Mouse (Mus musculus): Measurements from ENCODE around the gene Smco2. TPM values are rescaled to one million over a fixed set of nuclear protein-coding genes. Genes with fewer than 3 reads are reported as not detected.

The Smco2 gene
- polyA plus RNA-seq, 1 experiment from 2014 or later: not detected

DNA sequence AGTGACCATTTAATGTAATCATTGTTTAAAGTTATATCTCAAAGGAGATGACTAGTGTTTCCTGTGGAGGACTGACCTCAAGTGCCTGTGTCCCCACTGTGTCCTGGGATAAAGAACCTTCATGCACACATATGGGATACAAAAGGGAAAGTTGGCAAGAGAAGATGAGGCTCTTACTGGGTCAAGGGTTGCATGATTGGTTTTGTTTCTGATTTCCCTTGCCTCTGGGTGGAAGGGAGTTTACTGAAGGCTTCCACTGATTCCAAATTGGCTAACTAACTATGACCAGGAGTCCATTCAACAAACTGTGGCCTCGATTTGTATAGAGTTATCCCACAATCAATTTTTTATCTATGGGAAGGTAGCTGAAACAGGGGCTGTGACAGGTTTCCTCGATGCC, 53.7 kb downstream of the Smco2 start:
- no peak overlapping the region for H3K27ac ChIP-seq (replicated peaks)
- peaks cover 63% of the 10 kb centered on the region for H3K4me1 ChIP-seq
- no peak overlapping the region for H3K9ac ChIP-seq
- no peaks in the 10 kb centered on the region for H3K27me3 ChIP-seq (replicated peaks)
- WGBS: 72% methylated on average over 2 of the region's 2 CpGs
- no peak overlapping the region for H3K4me3 ChIP-seq
- peaks cover 14% of the 10 kb centered on the region for H3K36me3 ChIP-seq
- no peak for ATAC-seq (ENCODE audit: extremely low read depth, insufficient number of reproducible peaks, low FRiP score, low TSS enrichment)
- H3K4me2 ChIP-seq: no peak overlapping the region
- H3K9me3 ChIP-seq: peaks cover 4% of the 10 kb centered on the region; the same call in 1 of the 2 replicates

GRCm38 (mm10) chr6:146904707-146905106, 54.8 kb downstream of the Smco2 start:
- H3K9me3 ChIP-seq: peaks cover 4% of the 10 kb centered on the region; the same call in 1 of the 2 replicates
- H3K27me3 ChIP-seq (replicated peaks): no peaks in the 10 kb centered on the region
- no peak for ATAC-seq (ENCODE audit: extremely low read depth, insufficient number of reproducible peaks, low FRiP score, low TSS enrichment)
- WGBS: 74% methylated on average over 3 of the region's 3 CpGs
- H3K4me3 ChIP-seq: no peak overlapping the region
- no peak overlapping the region for H3K9ac ChIP-seq
- no peak overlapping the region for H3K27ac ChIP-seq (replicated peaks)
- peaks cover 63% of the 10 kb centered on the region for H3K4me1 ChIP-seq
- no peak overlapping the region for H3K4me2 ChIP-seq
- H3K36me3 ChIP-seq: peaks cover 15% of the 10 kb centered on the region

DNA sequence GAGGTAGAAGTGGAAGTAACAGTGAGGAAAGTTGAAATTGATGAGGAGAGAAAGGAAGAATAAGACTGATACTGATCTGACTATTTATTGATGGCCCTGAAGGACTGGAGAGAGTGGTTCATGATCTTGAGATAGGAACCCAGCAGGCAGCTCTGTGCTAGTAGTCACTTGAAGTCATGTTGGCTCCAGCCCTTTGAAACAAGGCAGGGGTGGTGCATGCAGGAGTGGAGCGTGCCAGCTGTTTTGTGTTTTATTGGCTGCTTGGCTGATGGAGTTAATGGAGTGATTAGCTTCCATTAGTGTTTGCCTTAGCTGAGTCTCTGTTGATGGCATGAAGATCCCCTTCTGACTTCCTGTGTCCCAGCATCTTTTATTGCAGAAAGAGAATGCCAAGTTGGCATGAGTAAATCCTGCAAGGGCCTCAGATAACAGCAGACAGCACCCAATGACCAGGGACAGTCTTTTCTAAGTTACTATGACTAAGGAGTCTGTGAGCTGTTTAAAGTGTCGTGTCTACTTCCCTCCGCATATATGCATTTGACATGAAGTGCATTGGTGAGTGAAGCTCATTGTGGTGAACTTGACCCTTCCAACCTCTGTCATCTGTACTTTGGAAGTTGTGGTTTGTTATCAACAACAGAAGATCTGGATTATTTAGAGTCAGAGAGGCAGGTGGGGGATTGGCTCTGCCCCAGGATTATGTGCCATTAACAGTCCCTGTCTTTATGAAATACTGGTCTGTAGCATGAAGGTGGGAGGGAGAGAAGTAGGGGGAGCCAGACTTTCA, 56.3 kb downstream of the Smco2 start:
- Histone ChIP-seq H3K9me3 (peaks cover 4% of the 10 kb centered on the region; the same call in 1 of the 2 replicates), H3K27ac (replicated peaks) (0 out of 2 replicates have a peak overlapping the region, but pooled peaks have one; percentile 3), H3K4me2 (no peak overlapping the region), H3K36me3 (peaks cover 12% of the 10 kb centered on the region; the same call in 1 of the 2 replicates), H3K9ac (no peak overlapping the region), H3K27me3 (replicated peaks) (no peaks in the 10 kb centered on the region), H3K4me1 (peaks cover 70% of the 10 kb centered on the region), H3K4me3 (no peak overlapping the region)
- WGBS: 74% methylated on average over 3 of the region's 3 CpGs
- no peak for ATAC-seq (ENCODE audit: extremely low read depth, insufficient number of reproducible peaks, low FRiP score, low TSS enrichment)

- Histone ChIP-seq H3K27ac (replicated peaks) (0 out of 2 replicates have a peak overlapping the region, but pooled peaks have one; percentile 10), H3K4me3 (no peak overlapping the region), H3K4me1 (peaks cover 80% of the 10 kb centered on the region), H3K9me3 (no peaks in the 10 kb centered on the region), H3K27me3 (replicated peaks) (no peaks in the 10 kb centered on the region), H3K9ac (no peak overlapping the region), H3K36me3 (0 out of 2 replicates have a peak, but pooled peaks cover 7% of the 10 kb centered on the region), H3K4me2 (no peak overlapping the region)
- 51% methylated on average over 5 of the region's 5 CpGs for WGBS
- ATAC-seq (ENCODE audit: extremely low read depth, insufficient number of reproducible peaks, low FRiP score, low TSS enrichment): no peak
Observed at GRCm38 (mm10) chr6:146907061-146907794, 57.3 kb downstream of the Smco2 start.

DNA sequence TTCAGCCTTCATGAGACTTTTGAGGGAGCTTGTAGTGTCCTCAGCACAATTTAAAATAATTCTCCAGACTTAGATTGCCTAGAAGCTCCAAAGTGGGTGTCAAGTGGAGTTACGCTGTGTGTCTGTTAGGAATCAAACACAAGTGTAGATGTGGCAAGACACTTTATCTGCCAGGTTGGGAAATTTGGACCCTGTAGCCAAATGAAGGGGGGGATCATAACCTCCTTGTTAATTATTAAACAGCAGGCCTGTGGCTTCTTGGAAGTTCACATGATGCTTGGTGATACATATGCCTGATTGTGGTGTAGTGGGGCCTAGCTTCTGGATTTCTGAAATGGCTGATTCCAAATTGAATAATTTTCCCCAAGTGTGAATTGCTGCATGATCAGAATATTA, 57.9 kb downstream of the Smco2 start:
- H3K9ac ChIP-seq: no peak overlapping the region
- no peaks in the 10 kb centered on the region for H3K27me3 ChIP-seq (replicated peaks)
- H3K9me3 ChIP-seq: no peaks in the 10 kb centered on the region
- H3K36me3 ChIP-seq: 0 out of 2 replicates have a peak, but pooled peaks cover 7% of the 10 kb centered on the region
- H3K4me3 ChIP-seq: no peak overlapping the region
- H3K4me2 ChIP-seq: no peak overlapping the region
- H3K4me1 ChIP-seq: peaks cover 86% of the 10 kb centered on the region
- ATAC-seq (ENCODE audit: extremely low read depth, insufficient number of reproducible peaks, low FRiP score, low TSS enrichment): no peak
- 0 out of 2 replicates have a peak overlapping the region, but pooled peaks have one; percentile 10 for H3K27ac ChIP-seq (replicated peaks)
- 72% methylated on average over 1 of the region's 1 CpGs for WGBS

DNA sequence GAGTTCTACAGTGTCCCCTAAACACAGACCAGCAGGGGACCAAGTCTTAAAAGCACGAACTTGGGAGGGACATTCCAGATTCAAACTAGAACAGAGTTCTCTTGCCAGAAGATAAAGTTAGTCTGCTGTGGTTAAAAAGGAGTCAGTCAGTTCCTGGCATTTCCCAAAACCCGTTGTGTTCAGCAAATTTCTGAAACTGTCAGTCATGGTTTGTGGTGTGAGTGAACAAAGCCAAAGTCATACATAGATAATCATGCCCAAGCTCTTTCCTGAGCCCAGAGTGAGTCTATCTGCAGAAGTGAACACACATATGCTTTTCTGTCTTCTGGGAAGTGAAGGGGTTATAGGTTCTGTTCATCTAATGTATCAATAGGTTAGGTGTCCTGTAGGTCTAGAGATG, 58.9 kb downstream of the Smco2 start:
- Histone ChIP-seq H3K36me3 (0 out of 2 replicates have a peak, but pooled peaks cover 7% of the 10 kb centered on the region), H3K27ac (replicated peaks) (peak overlapping the region; percentile 28; the same call in 1 of the 2 replicates), H3K4me1 (peaks cover 90% of the 10 kb centered on the region), H3K4me2 (no peak overlapping the region), H3K9me3 (no peaks in the 10 kb centered on the region), H3K27me3 (replicated peaks) (no peaks in the 10 kb centered on the region), H3K9ac (no peak overlapping the region), H3K4me3 (no peak overlapping the region)
- no peak for ATAC-seq (ENCODE audit: extremely low read depth, insufficient number of reproducible peaks, low FRiP score, low TSS enrichment)
- WGBS: 49% methylated on average over 2 of the region's 2 CpGs

- Histone ChIP-seq H3K9me3 (no peaks in the 10 kb centered on the region), H3K4me1 (peaks cover 95% of the 10 kb centered on the region), H3K4me2 (no peak overlapping the region), H3K27ac (replicated peaks) (no peak overlapping the region), H3K36me3 (0 out of 2 replicates have a peak, but pooled peaks cover 7% of the 10 kb centered on the region), H3K9ac (no peak overlapping the region), H3K27me3 (replicated peaks) (no peaks in the 10 kb centered on the region), H3K4me3 (no peak overlapping the region)
- WGBS: 64% methylated on average over 5 of the region's 5 CpGs
- ATAC-seq (ENCODE audit: extremely low read depth, insufficient number of reproducible peaks, low FRiP score, low TSS enrichment): no peak
Observed at GRCm38 (mm10) chr6:146909725-146910489, 60.0 kb downstream of the Smco2 start.

GRCm38 (mm10) chr6:146910801-146911200, 60.9 kb downstream of the Smco2 start:
- no peaks in the 10 kb centered on the region for H3K27me3 ChIP-seq (replicated peaks)
- H3K4me3 ChIP-seq: no peak overlapping the region
- peaks cover 98% of the 10 kb centered on the region for H3K4me1 ChIP-seq
- H3K9ac ChIP-seq: no peak overlapping the region
- H3K4me2 ChIP-seq: no peak overlapping the region
- 0 out of 2 replicates have a peak, but pooled peaks cover 7% of the 10 kb centered on the region for H3K36me3 ChIP-seq
- ATAC-seq (ENCODE audit: extremely low read depth, insufficient number of reproducible peaks, low FRiP score, low TSS enrichment): no peak
- 65% methylated on average over 2 of the region's 2 CpGs for WGBS
- H3K9me3 ChIP-seq: no peaks in the 10 kb centered on the region
- no peak overlapping the region for H3K27ac ChIP-seq (replicated peaks)

- H3K4me3 ChIP-seq: no peak overlapping the region
- H3K9me3 ChIP-seq: no peaks in the 10 kb centered on the region
- peak overlapping the region; percentile 27; the same call in 1 of the 2 replicates for H3K4me2 ChIP-seq
- H3K4me1 ChIP-seq: peaks cover 92% of the 10 kb centered on the region
- peak overlapping the region; percentile 24; the same call in 1 of the 2 replicates for H3K9ac ChIP-seq
- no peaks in the 10 kb centered on the region for H3K27me3 ChIP-seq (replicated peaks)
- 0 out of 2 replicates have a peak, but pooled peaks cover 7% of the 10 kb centered on the region for H3K36me3 ChIP-seq
- peak overlapping the region; percentile 77 for H3K27ac ChIP-seq (replicated peaks)
- 20% methylated on average over 3 of the region's 3 CpGs for WGBS
- peak; percentile 31; the same call in 1 of the 2 replicates for ATAC-seq (ENCODE audit: extremely low read depth, insufficient number of reproducible peaks, low FRiP score, low TSS enrichment)
Observed at GRCm38 (mm10) chr6:146912835-146913488, 63.1 kb downstream of the Smco2 start.

GRCm38 (mm10) chr6:146913489-146914198, 63.7 kb downstream of the Smco2 start:
- 43% methylated on average over 4 of the region's 4 CpGs for WGBS

More at GRCm38 (mm10) chr6:146913489-146914198, 63.7 kb downstream of the Smco2 start:
- ATAC-seq (ENCODE audit: extremely low read depth, insufficient number of reproducible peaks, low FRiP score, low TSS enrichment): no peak
- Histone ChIP-seq H3K4me3 (no peak overlapping the region), H3K4me2 (peak overlapping the region; percentile 27; the same call in 1 of the 2 replicates), H3K9ac (no peak overlapping the region), H3K9me3 (no peaks in the 10 kb centered on the region), H3K27me3 (replicated peaks) (no peaks in the 10 kb centered on the region), H3K36me3 (peaks cover 12% of the 10 kb centered on the region; the same call in 1 of the 2 replicates), H3K27ac (replicated peaks) (peak overlapping the region; percentile 77), H3K4me1 (peaks cover 90% of the 10 kb centered on the region)

Measured in heart, embryonic 13.5 days (tissue).